ENCODE assay signal across 9 mouse cellular contexts in genomic region chr15:102698193-102698592, GRCm38 (mm10). TPM values are rescaled to one million over a fixed set of nuclear protein-coding genes. Genes with fewer than 3 reads are reported as not detected.
DNase-seq lines count a peak whose midpoint lies in the region; ATAC-seq lines count a peak whose summit lies in the region.
"Had no signal": no experiment of that assay in that cellular context is flagged by ENCODE, and none has a peak within 500 bp of the region (broad histone marks: within the 10 kb centered on the region; RNA-seq: fewer than 3 reads in every experiment).

No protein-coding gene starts in this region.

- H3K9ac ChIP-seq in intestine, embryonic 16.5 days (ENCODE audit: low read depth, low read length) = no peak overlapping the region
- H3K9ac ChIP-seq: lung, embryonic 15.5 days had no signal

- DNase-seq in heart, adult 8-10 months (ENCODE audit: low spot score) = peak; percentile 62
- DNase-seq in heart, embryonic 10.5 days (ENCODE audit: low spot score) = no peak
- peak; percentile 79 for DNase-seq in cerebellum, adult 11-12 months
- peak; percentile 79 for DNase-seq in forelimb bud, embryonic 11.5 days (ENCODE audit: low read depth, low spot score)
- DNase-seq in left cerebral cortex, postnatal 14 days (ENCODE audit: low spot score in 2 of 2) = peak; percentile 83 to 92
- DNase-seq in naive thymus-derived CD4-positive, alpha-beta T cell, adult 2 months (ENCODE audit: low read depth) = peak; percentile 67
- DNase-seq in splenic B cell, adult 2 months (ENCODE audit: low read depth, low spot score) = peak; percentile 64

- H3K4me3 ChIP-seq in heart, embryonic 10.5 days = no peak overlapping the region
- H3K4me3 ChIP-seq in intestine, embryonic 16.5 days (ENCODE audit: low read length) = no peak overlapping the region
- H3K4me3 ChIP-seq: lung, embryonic 15.5 days had no signal

- H3K4me1 ChIP-seq in heart, embryonic 10.5 days = peaks cover 2% of the 10 kb centered on the region
- H3K4me1 ChIP-seq in intestine, embryonic 16.5 days (ENCODE audit: control insufficient read depth, insufficient read depth, low read length) = peaks cover 6% of the 10 kb centered on the region; the same call in 1 of the 2 replicates

- peaks cover 81% of the 10 kb centered on the region for H3K27me3 ChIP-seq in heart, embryonic 10.5 days (ENCODE audit: insufficient read depth, poor library complexity, severe bottlenecking)
- peaks cover 60% of the 10 kb centered on the region for H3K27me3 ChIP-seq in intestine, embryonic 16.5 days (replicated peaks; ENCODE audit: control insufficient read depth, insufficient read depth, low read length)
- no peaks in the 10 kb centered on the region; the same call in 1 of the 2 replicates for H3K27me3 ChIP-seq in splenic B cell, adult 2 months (ENCODE audit: control insufficient read depth, insufficient read depth, low read length, poor library complexity, severe bottlenecking)

- no peak overlapping the region for H3K4me2 ChIP-seq in intestine, embryonic 16.5 days (ENCODE audit: low read depth, low read length)
- H3K4me2 ChIP-seq: lung, embryonic 15.5 days had no signal

- intact Hi-C loops in left cerebral cortex, postnatal 14 days (cut with DNase I) = loop anchor here (1.0 to 10.0 kb wide), 3 partner anchors 44 to 484 kb away; partner anchors contain the start of genes Hoxc10 and Hoxc5

- ATAC-seq in intestine, embryonic 16.5 days = peak; percentile 43; the same call in 1 of the 2 replicates

- H3K36me3 ChIP-seq in heart, embryonic 10.5 days = no peaks in the 10 kb centered on the region
- no peaks in the 10 kb centered on the region for H3K36me3 ChIP-seq in intestine, embryonic 16.5 days (ENCODE audit: control insufficient read depth, insufficient read depth, low read length)
- no peaks in the 10 kb centered on the region for H3K36me3 ChIP-seq in splenic B cell, adult 2 months (ENCODE audit: control insufficient read depth, insufficient read depth, low read length, poor library complexity, severe bottlenecking)
- H3K36me3 ChIP-seq: lung, embryonic 15.5 days had no signal

- no peaks in the 10 kb centered on the region for H3K9me3 ChIP-seq in heart, embryonic 10.5 days
- H3K9me3 ChIP-seq in intestine, embryonic 16.5 days (ENCODE audit: control insufficient read depth, low read length) = no peaks in the 10 kb centered on the region
- H3K9me3 ChIP-seq: lung, embryonic 15.5 days had no signal

- H3K27ac ChIP-seq in heart, embryonic 10.5 days = no peak overlapping the region
- H3K27ac ChIP-seq in intestine, embryonic 16.5 days (ENCODE audit: low read length) = no peak overlapping the region
- H3K27ac ChIP-seq: lung, embryonic 15.5 days had no signal

- 3% methylated on average over 11 of the region's 11 CpGs for WGBS in heart, embryonic 10.5 days
- 1% methylated on average over 11 of the region's 11 CpGs for WGBS in intestine, embryonic 16.5 days

RNA-seq across cellular contexts. Expression of gene Calcoco1, which starts 23.8 kb away (rescaled TPM):
- total RNA-seq in heart, adult 8-10 months (2022) = 100 to 1,000 TPM; 117 to 143 (median 127) TPM
- 34.2 and 39.2 TPM in 2 replicates for polyA plus RNA-seq in heart, embryonic 10.5 days (2016; fragmentation: Nextera tagmentation; extraction: Ambion mirVana)
- 26.5 and 27.0 TPM in 2 replicates for polyA plus RNA-seq in intestine, embryonic 16.5 days (2015; fragmentation: Nextera tagmentation; extraction: Ambion mirVana)
- 10 to 100 TPM; 56.9 to 58.4 TPM for total RNA-seq in left cerebral cortex, postnatal 14 days (2021)

RNA-seq across cellular contexts. Expression of gene Atp5g2, which starts 26.0 kb away (rescaled TPM):
- 10 to 100 TPM; 21.1 to 79.9 (median 33.0) TPM for total RNA-seq in heart, adult 8-10 months (2022)
- polyA plus RNA-seq in heart, embryonic 10.5 days (2016; fragmentation: Nextera tagmentation; extraction: Ambion mirVana) = 64.8 and 67.3 TPM in 2 replicates
- polyA plus RNA-seq in intestine, embryonic 16.5 days (2015; fragmentation: Nextera tagmentation; extraction: Ambion mirVana) = 55.5 and 77.3 TPM in 2 replicates
- total RNA-seq in left cerebral cortex, postnatal 14 days (2021) = 10 to 100 TPM; 13.4 to 14.4 TPM
